Mouse (Mus musculus) layer of hippocampus, postnatal 25 days (tissue): ENCODE data around the gene Crybg2. TPM values are rescaled to one million over a fixed set of nuclear protein-coding genes. Genes with fewer than 3 reads are reported as not detected.

Experiments
- DNase-seq, 2 experiments: peaks; one replicate each; pipeline ENCODE4 v3.0.0; 2022; ENCODE audit warnings: mixed read lengths in 2 of 2, low spot score in 1 of 2; ENCODE audit errors: extremely low spot score in 1 of 2
- total RNA-seq, 2 experiments: library from RNA; stranded (reverse); gene quantifications; 2 replicates each; pipeline ENCODE4 v1.2.3; 2021

The Crybg2 gene
- total RNA-seq, 2 experiments from 2014 or later = 1.2 to 1.6 TPM

DNA sequence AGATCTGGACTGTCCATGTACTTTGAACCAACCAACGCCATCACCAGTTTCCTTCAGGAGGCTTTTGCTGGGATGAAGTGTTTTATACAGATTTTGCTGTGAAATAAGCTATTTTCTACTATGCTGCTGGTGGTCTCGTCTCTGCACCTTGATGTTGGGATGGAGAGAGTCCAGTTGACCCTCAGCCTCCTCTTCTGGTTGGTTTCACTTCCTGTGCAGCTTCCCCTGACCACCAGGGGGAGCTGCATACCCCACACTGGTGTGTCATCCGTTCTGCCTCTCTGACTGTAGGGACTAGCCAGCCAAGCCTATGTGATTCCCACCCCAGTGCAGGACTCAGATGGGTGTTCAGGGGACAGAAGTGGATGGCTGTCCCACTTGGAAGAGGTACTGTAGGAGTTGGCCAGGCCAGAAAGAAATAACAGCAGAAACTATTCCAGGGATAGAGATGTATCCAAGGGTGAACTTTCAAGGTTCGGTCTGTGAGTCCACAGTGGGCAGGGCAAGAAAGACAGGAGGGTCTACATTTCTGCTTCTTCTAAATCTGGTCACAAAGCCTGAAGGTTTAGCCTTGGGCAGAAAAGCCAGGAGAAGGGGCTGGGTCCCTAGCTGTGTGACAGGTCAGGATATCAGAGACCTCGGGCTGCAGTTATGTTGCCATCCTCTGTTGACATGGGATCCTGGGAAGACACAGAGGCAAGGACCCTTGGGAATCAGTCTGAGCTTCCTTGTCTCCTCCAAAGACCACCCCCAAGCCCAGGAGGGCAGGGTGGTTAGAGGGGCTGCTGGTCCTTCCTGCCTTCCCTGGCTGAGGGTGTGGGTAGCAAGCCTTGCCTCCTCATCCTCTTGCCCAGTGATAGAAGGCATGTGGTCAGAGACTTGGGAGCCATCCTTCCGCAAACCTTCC, 32.0 kb downstream of the Crybg2 start:
- peak in 1 of 2 experiments; percentile 58 for DNase-seq

- DNase-seq = no peak
Observed at GRCm38 (mm10) chr4:134094004-134094564, 33.5 kb downstream of the Crybg2 start.

- no peak for DNase-seq
Observed at GRCm38 (mm10) chr4:134094923-134095547, 34.4 kb downstream of the Crybg2 start, which contains the start of gene Cd52. TSS of gene Cd52 (minus strand) at chr4:134095082.

GRCm38 (mm10) chr4:134096120-134096519, 35.5 kb downstream of the Crybg2 start:
- no peak for DNase-seq

- DNase-seq = no peak
Observed at GRCm38 (mm10) chr4:134097015-134097608, 36.5 kb downstream of the Crybg2 start.

DNA sequence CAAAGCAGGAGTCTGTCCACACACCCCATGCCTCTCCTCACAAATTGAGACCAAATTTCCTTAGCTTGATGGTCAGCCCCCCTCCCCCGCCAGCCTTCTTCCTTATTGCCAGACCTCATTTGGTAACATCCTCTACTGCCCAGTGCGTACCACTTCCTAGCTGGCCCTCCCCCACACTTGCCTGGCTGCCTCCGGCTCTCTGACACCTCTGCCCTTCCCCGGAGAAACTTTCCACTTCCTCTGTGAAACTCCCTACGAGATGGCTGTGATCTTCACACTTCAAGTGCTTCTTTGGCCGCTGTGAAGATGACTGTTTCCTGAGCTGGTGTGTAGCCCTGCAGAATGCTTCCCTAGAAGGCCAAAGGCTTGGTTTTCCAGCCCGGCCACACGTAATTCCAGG, 38.0 kb downstream of the Crybg2 start:
- DNase-seq = no peak

DNA sequence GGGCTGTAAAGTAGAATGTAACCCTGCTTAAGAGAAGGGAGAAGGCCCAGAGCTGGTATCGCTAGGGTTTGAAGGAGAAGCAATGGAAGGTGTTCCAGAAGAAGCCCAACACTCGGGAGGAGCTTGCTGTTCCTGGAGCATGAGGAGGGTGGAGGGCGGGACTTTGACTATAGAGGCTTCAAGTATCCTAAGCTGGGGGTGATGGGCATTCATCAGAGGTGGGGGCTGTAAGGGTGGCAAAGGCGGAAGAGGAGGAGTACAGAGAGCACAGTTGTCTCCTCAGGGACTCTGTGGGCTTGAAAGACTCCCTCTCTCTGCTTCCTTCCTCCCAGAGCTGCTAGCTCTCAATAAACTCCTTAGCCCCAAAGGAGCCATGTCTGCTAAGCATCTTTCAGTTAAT, 39.6 kb downstream of the Crybg2 start:
- DNase-seq = no peak

DNA sequence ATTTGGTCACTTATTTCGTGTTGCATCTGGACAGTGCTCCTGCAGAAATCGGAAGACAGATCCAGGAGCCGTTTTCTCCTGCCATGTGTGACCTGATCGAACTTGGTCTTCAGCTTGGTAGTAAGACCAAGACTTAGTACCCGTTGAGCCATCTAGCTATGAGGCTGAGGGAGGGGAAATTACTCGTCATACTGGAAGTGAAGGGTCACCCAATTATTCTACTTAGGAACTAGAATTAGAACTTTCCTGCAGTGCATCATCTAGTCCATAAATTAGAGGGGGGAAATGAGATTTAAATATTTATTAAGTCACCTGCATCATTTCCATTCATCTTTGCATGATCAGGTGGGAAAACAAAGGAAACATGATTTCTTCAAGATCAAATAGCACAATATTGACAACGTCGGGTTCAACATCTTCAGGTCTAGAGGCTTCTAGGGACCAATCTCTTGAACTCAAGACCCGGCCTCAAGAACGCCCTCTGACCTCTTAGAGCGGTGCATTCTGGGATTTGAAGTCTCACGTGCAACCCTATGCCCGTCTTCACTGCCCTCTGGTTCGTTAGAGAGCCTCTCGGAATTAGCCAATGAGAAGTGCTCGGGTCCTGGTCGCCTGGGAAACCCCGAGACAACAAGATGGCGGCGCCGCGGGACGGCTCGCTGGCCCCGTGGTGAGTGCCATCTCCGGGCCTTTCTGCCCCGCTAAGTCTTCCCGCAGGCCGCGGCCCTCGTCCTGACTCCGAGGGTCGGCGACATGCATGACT, 41.5 kb downstream of the Crybg2 start, which contains the start of gene Ubxn11:
Ubxn11 (plus strand) TSS at position 592 of the 763 bp plus-strand sequence.
- DNase-seq = peak; percentile 76 to 83

- no peak for DNase-seq
Observed at GRCm38 (mm10) chr4:134102742-134103119, 42.1 kb downstream of the Crybg2 start.

- DNase-seq = no peak
Observed at GRCm38 (mm10) chr4:134106105-134106504, 45.5 kb downstream of the Crybg2 start.

DNA sequence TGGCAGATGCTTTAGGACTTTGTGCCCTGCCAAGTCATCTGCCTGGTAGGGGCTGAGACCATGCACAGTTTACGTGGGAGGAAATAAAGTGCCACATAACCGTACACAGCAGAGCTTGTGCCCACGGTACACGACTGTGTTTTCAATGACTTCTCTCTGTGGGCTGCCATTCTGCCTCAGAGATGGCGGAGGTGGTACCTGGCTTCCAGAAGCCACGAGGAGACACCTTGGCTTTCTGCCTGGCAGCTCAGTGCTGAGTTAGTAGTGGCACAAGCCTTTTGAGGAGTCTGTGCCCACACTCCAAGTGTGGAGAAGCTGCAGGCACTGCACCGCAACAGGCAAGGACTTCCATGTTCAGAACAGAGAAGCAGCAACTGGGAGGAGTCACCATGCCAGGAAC, 47.1 kb downstream of the Crybg2 start:
- DNase-seq = no peak

GRCm38 (mm10) chr4:134108196-134108595, 47.6 kb downstream of the Crybg2 start:
- DNase-seq = no peak

GRCm38 (mm10) chr4:134110653-134111052, 50.0 kb downstream of the Crybg2 start:
- no peak for DNase-seq

DNA sequence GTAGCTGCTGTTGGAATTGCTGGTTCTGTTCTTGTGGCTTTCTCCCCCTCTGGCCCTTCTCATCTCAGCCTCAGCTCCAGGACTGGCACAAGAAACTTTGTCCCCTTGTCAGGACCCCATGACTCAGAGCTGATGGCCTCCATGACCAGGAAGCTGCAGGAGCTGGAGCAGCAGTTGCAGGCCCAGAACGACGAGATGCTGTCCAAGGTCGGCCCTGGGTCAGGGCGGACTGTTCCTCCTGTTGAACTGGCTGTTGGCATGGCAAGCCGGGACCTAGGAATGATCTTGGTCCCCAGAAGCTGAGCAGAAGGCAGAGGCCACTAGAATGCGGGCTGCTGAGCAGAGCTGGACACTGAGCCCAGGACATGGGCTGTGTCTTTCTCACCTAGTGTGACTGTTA, 51.8 kb downstream of the Crybg2 start:
- no peak for DNase-seq

DNA sequence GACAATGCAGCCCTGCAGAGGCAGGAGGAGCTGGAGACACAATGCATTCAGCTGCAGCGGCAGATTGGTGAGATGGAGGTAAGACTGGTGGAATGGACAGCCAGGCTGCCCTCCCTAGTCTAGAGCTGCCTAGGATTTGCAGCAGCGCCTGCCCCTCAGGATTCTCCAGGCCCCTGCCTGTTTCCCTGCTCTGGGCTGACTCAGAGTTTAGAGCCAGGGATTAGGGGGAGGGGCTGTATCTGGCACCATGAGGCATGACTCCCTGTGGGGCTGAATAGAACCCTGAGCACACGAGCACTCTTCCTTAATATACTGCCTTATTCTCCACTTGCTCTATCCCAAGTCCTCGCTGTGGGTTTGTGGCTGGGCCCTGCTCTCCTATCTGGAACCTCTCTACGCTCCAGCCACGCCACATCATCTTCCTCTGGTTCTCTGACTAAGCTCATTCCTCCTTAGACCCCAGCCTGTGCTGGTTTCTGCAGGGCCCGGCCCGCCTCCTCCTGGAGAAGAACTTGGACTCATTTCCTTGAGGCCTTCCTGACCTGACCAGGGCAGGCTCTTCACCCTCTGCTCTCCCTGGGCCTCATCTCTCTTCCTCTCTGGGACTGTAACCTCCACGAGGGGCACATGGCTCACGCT, 52.9 kb downstream of the Crybg2 start:
- no peak for DNase-seq

DNA sequence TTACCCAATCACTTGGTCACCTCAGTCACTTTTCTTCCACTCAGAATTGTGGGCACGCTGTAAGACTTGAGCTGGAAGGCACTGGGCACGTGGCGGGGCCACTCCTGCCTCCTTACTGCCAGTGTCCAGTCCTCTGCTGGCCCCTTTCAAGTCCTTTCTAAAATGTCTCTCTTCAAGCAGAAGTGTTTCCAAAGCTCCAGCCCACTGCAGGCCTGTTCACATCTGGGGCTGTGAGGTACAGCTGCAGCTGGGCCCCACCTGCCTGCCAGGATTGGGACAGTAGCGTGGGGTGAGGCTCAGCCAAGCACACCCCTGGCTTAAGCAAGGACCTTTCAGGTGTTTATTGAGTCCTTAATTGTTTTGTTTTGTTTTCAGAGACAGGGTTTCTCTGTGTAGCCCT, 53.4 kb downstream of the Crybg2 start:
- no peak for DNase-seq

DNA sequence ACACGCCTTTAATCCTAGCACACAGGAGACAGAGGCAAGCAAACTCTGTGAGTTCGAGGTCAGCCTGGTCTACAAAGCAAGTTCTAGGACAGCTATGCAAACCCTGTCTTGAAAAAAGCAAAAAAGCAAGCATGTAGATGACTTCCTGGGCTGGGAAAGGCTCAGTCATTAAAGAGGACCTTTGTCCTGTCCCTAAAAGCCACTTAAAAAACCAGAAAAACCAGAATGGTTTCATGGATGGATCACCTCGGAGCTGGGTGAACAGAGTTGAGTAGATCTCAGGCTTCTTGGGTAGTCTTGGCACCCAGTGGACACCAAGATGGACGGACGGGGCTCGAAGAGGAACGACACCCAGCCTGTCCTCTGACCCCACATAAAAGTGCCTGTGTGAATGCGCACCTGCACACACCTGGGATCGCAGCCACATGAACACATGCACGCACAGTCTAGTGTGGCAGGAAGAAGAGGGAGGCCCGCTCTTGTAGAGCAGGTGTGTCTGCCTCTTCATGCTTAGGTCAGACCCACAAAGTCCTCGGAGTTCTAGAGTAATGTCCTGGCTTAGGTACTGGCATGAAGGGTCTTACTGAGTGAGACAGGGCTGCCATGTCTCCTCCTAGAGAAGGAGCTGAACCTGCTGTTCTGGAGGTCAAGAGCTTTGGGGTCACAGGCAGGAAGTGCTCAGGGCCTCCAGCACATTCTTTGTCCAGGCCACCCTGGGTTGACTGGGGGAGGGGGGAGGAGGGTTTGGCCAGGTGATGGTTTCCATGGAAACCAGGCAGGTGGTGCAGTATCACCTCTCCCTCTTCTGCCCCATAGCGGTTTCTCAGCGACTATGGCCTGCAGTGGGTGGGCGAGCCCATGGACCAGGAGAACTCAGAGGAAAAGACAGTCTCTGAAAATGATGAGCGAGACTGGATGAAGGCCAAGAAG, 54.9 kb downstream of the Crybg2 start:
- DNase-seq = no peak

- DNase-seq = no peak
Observed at GRCm38 (mm10) chr4:134116501-134116900, 55.9 kb downstream of the Crybg2 start.

- no peak for DNase-seq
Observed at GRCm38 (mm10) chr4:134117012-134117411, 56.4 kb downstream of the Crybg2 start.
